Mouse (Mus musculus) ES-E14 (cell line): ENCODE measurements around the gene Pgpep1l.

Source experiments
- CHD2 ChIP-seq: IDR thresholded peaks from 2 replicates; pipeline ENCODE4 v1.6.1; 2014; ENCODE audit warnings: mild to moderate bottlenecking, low read depth, low read length, inconsistent platforms
- HCFC1 ChIP-seq: IDR thresholded peaks from 2 replicates; pipeline ENCODE4 v1.6.1; 2012; ENCODE audit warnings: low read length, inconsistent platforms, borderline replicate concordance; ENCODE audit not compliant: insufficient read depth
- MAFK ChIP-seq: IDR thresholded peaks from 2 replicates; pipeline ENCODE4 v1.6.1; 2014; ENCODE audit warnings: mild to moderate bottlenecking, low read depth, low read length, inconsistent platforms; ENCODE audit not compliant: insufficient read depth
- ZC3H11A ChIP-seq: IDR thresholded peaks from 2 replicates; pipeline ENCODE4 v1.6.1; 2012; ENCODE audit warnings: low read depth, mild to moderate bottlenecking, inconsistent platforms, low read length, borderline replicate concordance
- ZNF384 ChIP-seq: IDR thresholded peaks from 2 replicates; pipeline ENCODE4 v1.6.1; 2012; ENCODE audit warnings: low read depth, low read length, inconsistent platforms

GRCm38 (mm10) chr7:68289081-68289480 is 25.0 kb upstream of the Pgpep1l start:
- no peak for TF ChIP-seq CHD2
- TF ChIP-seq ZNF384 = no peak
- no peak for TF ChIP-seq HCFC1
- TF ChIP-seq MAFK = no peak
- TF ChIP-seq ZC3H11A = no peak
